Mouse (Mus musculus): ENCODE measurements around the gene Gstp3.

DNA sequence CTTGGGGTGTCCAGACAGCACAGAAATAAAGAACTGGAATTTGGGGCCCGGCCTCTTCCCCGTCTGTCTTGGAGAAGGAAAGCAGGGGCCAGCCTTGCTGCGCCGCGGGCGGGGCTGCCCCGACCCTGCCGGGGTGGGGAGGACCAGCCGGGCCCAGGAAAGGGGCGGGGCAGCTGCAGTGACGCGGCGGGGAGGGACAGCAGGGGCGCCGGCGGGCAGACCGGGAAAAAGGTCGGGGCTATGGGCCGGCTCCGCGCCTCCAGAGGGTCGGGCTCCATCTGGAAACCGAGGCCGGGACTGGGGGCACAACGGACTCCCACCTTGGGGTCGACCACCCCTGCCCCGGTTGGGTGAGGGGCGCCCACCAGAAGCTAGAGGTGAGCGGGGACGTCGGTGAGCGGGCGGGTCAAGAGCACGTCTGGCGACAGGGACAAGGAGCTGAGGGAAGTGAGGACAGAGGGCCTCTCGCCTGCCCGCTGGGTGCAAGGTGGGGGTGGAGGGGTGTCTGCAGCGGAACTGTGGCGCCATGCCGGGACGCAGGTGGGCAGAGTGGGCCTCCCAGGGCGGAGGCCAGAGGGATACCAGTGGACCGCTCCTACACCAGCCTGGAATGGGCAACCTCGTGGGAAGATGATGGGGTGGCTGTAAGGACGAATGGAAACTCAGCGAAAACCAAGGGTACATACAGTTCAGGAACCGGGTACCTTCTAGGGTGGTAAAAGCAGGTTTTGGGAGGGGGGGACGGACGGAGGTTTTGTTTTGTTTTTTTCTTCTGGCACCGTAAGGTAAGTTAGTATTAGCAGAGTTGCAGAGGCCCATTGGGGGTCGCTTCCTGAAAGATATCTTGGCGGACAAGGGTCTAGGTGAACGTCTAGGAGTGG, 40.7 kb upstream of the Gstp3 start, which contains the start of gene Pitpnm1:
- TF ChIP-seq CTCF (conservative IDR thresholded peaks at IDR 0.05 in 1 of 2, IDR thresholded peaks at IDR 0.05 in 1 of 2; ENCODE audit: low read depth in 2 of 2, low read length in 2 of 2) (no peak), POLR2A (IDR thresholded peaks at IDR 0.05; ENCODE audit: low read depth, low read length) (peak; percentile 57; the same call in 1 of the 2 replicates), GABPA (IDR thresholded peaks at IDR 0.05; ENCODE audit: insufficient replicate concordance, low read depth, low read length) (no peak), ELF1 (IDR thresholded peaks at IDR 0.05; ENCODE audit: low read depth, low read length) (no peak), NRF1 (IDR thresholded peaks at IDR 0.05; ENCODE audit: low read depth, low read length) (peak; percentile 2; the same call in 1 of the 2 replicates), CHD1 (IDR thresholded peaks at IDR 0.05; ENCODE audit: low read depth, low read length) (no peak), POLR2AphosphoS2 (IDR thresholded peaks at IDR 0.05; ENCODE audit: low read depth, low read length) (no peak), PAX5 (IDR thresholded peaks at IDR 0.05; ENCODE audit: low read length) (no peak), MAZ (IDR thresholded peaks at IDR 0.05; ENCODE audit: low read depth, low read length) (peak; percentile 86), HCFC1 (IDR thresholded peaks at IDR 0.05; ENCODE audit: low read depth, low read length) (no peak), TBP (conservative IDR thresholded peaks at IDR 0.05; ENCODE audit: low read depth, low read length) (no peak), ZNF384 (IDR thresholded peaks at IDR 0.05; ENCODE audit: low read depth, low read length) (no peak), MAX (IDR thresholded peaks at IDR 0.05; ENCODE audit: low read length) (peak; percentile 10; the same call in 1 of the 2 replicates), MYC (IDR thresholded peaks at IDR 0.05; ENCODE audit: low read depth, low read length) (0 out of 2 replicates have a peak, but pooled peaks have one; percentile 22)

Data from CH12.LX (cell line).